Mouse (Mus musculus) small intestine, adult 2 months (tissue): ENCODE measurements around the gene Gm43552. TPM values are rescaled to one million over a fixed set of nuclear protein-coding genes. Genes with fewer than 3 reads are reported as not detected.

Source experiments
- H3K27ac ChIP-seq: fragments of 200-500 bp; 2 replicates; pipeline ENCODE4 v1.5.1; 2012; ENCODE audit warnings: low read depth, low read length, control low read depth, inconsistent platforms; ENCODE audit not compliant: insufficient read depth
- H3K27me3 ChIP-seq: fragments of 200-500 bp; 2 replicates; pipeline ENCODE4 v1.6.1; 2012; ENCODE audit warnings: mild to moderate bottlenecking, moderate library complexity, low read length, inconsistent platforms; ENCODE audit not compliant: control insufficient read depth, insufficient read depth
- H3K36me3 ChIP-seq: fragments of 200-500 bp; 2 replicates; pipeline ENCODE4 v1.6.1; 2012; ENCODE audit warnings: mild to moderate bottlenecking, low read length, control low read depth, inconsistent platforms; ENCODE audit not compliant: control insufficient read depth, insufficient read depth
- H3K4me1 ChIP-seq: fragments of 200-500 bp; 2 replicates; pipeline ENCODE4 v1.6.1; 2012; ENCODE audit warnings: low read length, inconsistent platforms, mixed read lengths; ENCODE audit not compliant: control insufficient read depth, insufficient read depth, insufficient read length
- H3K4me3 ChIP-seq: fragments of 200-500 bp; 2 replicates; pipeline ENCODE4 v1.5.1; 2012; ENCODE audit warnings: low read depth, mild to moderate bottlenecking, control low read depth, inconsistent platforms, low read length, moderate library complexity
- CTCF ChIP-seq: fragments of 200-500 bp; IDR thresholded peaks from 2 replicates; pipeline ENCODE4 v1.5.1; 2012; ENCODE audit warnings: low read depth, mild to moderate bottlenecking, control low read depth, inconsistent platforms, low read length, moderate library complexity, mixed read lengths; ENCODE audit not compliant: insufficient replicate concordance, insufficient read length; ENCODE audit errors: extremely low read depth
- POLR2A ChIP-seq: fragments of 200-500 bp; IDR thresholded peaks from 2 replicates; pipeline ENCODE4 v1.6.1; 2012; ENCODE audit warnings: low read depth, mild to moderate bottlenecking, control low read depth, inconsistent platforms, low read length, moderate library complexity
- WGBS: fragments of 180-500 bp; shearing (Covaris S2); methylation state at CpG from one replicate; pipeline ENCODE4 v1.1.7; 2018; 5-methylcytosine and 5-hydroxymethylcytosine counted together
- polyA plus RNA-seq: library from polyadenylated mRNA; depleted of rRNA; stranded (reverse); fragments of >200 nt; gene quantifications from 2 replicates; pipeline ENCODE4 v1.2.3, GENCODE M21; 2012

Gm43552 gene
- polyA plus RNA-seq, 1 experiment: 1.4 TPM

- Histone ChIP-seq H3K27me3 (no peaks in the 10 kb centered on the region), H3K4me3 (peak overlapping the region; percentile 82), H3K36me3 (peaks cover 2% of the 10 kb centered on the region; the same call in 1 of the 2 replicates), H3K27ac (peak overlapping the region; percentile 88), H3K4me1 (peaks cover 2% of the 10 kb centered on the region; the same call in 1 of the 2 replicates)
- TF ChIP-seq CTCF: no peak
- under 1% methylated on average over 57 of the region's 57 CpGs for WGBS
These were observed 592 bp downstream of the Gm43552 start for GRCm38 (mm10) chr5:65491767-65492715.

DNA sequence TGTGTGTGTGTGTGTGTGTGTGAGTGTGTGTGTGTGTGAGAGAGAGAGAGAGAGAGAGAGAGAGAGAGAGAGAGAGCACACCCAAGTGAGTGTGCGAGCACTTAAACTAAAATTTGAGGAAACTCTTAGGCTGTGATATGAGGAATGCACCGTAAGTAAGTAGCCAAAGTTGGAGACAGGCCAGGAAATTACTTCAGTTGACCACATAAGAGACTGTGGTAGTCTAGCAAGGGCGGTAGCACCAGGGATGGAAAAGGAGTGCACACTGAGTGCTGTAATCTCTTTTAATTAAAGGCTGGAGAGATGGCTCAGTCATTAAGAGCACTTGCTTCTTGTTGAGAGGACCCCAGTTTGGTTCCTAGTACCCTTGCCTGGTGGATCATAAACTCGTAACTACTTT lies 2.8 kb downstream of the Gm43552 start:
- peaks cover 2% of the 10 kb centered on the region; the same call in 1 of the 2 replicates for H3K36me3 ChIP-seq
- WGBS: 67% methylated on average over 4 of the region's 4 CpGs
- no peak for TF ChIP-seq POLR2A
- TF ChIP-seq CTCF: no peak
- H3K4me3 ChIP-seq: no peak overlapping the region
- H3K4me1 ChIP-seq: peaks cover 5% of the 10 kb centered on the region; the same call in 1 of the 2 replicates
- H3K27me3 ChIP-seq: no peaks in the 10 kb centered on the region
- H3K27ac ChIP-seq: no peak overlapping the region

DNA sequence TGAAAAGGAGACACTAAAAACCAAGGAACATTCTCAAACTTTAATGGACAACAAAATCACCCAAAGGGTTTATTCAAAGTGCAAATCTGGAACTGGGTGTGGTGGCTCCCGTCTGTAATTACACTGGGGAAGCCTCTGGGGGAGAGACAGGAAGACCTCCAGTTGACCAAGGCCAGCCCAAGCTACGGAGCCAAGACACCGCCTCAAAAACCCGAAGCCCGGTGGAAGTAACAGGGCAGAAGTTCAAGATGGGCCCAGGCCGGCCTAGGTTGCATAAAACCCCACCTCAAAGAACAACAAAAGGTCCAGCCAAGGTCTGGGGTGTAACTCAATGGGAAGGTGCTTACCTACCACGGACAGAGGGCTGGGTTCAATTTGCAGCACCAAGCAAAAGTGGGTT lies 3.9 kb downstream of the Gm43552 start:
- H3K4me3 ChIP-seq: no peak overlapping the region
- peaks cover 7% of the 10 kb centered on the region; the same call in 1 of the 2 replicates for H3K4me1 ChIP-seq
- 67% methylated on average over 7 of the region's 7 CpGs for WGBS
- H3K27me3 ChIP-seq: no peaks in the 10 kb centered on the region
- TF ChIP-seq CTCF (no peak), POLR2A (no peak)
- H3K36me3 ChIP-seq: peaks cover 2% of the 10 kb centered on the region; the same call in 1 of the 2 replicates
- peak overlapping the region; percentile 30 for H3K27ac ChIP-seq

- Histone ChIP-seq H3K4me3 (no peak overlapping the region), H3K36me3 (peaks cover 2% of the 10 kb centered on the region; the same call in 1 of the 2 replicates), H3K27me3 (no peaks in the 10 kb centered on the region), H3K4me1 (peaks cover 4% of the 10 kb centered on the region; the same call in 1 of the 2 replicates), H3K27ac (0 out of 2 replicates have a peak overlapping the region, but pooled peaks have one; percentile 11)
- WGBS: 86% methylated on average over 10 of the region's 10 CpGs
- TF ChIP-seq CTCF (no peak), POLR2A (no peak)
These were observed 5.3 kb downstream of the Gm43552 start for GRCm38 (mm10) chr5:65487381-65487780.

GRCm38 (mm10) chr5:65486514-65486913 lies 6.1 kb downstream of the Gm43552 start:
- Histone ChIP-seq H3K4me1 (peaks cover 4% of the 10 kb centered on the region; the same call in 1 of the 2 replicates), H3K4me3 (no peak overlapping the region), H3K36me3 (peaks cover 2% of the 10 kb centered on the region; the same call in 1 of the 2 replicates), H3K27me3 (no peaks in the 10 kb centered on the region), H3K27ac (no peak overlapping the region)
- TF ChIP-seq POLR2A: no peak
- TF ChIP-seq CTCF: no peak
- 72% methylated on average over 2 of the region's 2 CpGs for WGBS

DNA sequence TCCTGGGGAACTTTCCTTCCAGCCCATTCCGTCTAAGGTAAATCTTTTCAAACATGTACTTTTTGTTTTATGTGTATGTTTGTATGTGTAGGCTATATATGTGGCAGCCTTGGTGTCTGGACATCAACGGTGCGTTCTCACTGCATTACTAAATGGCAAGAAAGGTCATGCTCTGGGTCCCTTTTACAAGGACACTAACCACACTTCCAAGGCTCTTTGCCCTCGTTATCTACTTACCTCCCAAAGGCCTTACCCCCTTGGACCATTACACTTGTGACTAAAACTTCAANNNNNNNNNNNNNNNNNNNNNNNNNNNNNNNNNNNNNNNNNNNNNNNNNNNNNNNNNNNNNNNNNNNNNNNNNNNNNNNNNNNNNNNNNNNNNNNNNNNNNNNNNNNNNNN lies 9.6 kb downstream of the Gm43552 start:
- WGBS: 92% methylated on average over 4 of the region's 4 CpGs
- no peak for TF ChIP-seq POLR2A
- no peak for TF ChIP-seq CTCF
- no peak overlapping the region for H3K27ac ChIP-seq
- no peak overlapping the region for H3K4me3 ChIP-seq
- H3K36me3 ChIP-seq: peaks cover 3% of the 10 kb centered on the region; the same call in 1 of the 2 replicates
- H3K4me1 ChIP-seq: peaks cover 4% of the 10 kb centered on the region; the same call in 1 of the 2 replicates
- no peaks in the 10 kb centered on the region for H3K27me3 ChIP-seq

DNA sequence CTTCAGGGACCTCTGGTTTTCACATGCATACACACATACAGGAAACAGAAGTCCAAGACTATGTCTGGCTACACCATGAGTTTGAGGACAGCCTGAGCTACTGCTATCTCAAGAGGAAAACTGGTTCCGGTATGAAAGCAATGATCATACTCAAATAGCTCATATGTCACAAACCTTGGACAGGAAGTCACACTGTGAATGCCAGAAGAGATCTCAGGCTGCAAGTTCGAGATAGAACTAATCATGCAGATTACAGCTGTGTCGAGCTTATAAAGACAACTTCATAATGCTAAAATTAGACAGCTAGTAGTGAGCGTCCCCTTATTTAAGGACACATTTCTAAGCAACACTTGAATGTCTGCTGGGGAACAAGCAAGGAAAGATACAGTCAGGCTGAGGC lies 12.1 kb downstream of the Gm43552 start:
- Histone ChIP-seq H3K36me3 (peaks cover 3% of the 10 kb centered on the region; the same call in 1 of the 2 replicates), H3K4me1 (peaks cover 2% of the 10 kb centered on the region; the same call in 1 of the 2 replicates), H3K27ac (no peak overlapping the region), H3K27me3 (no peaks in the 10 kb centered on the region), H3K4me3 (no peak overlapping the region)
- no peak for TF ChIP-seq CTCF
- no peak for TF ChIP-seq POLR2A
- WGBS: 50% methylated on average over 4 of the region's 4 CpGs
